Mouse (Mus musculus) small intestine, adult 2 months (tissue): Measurements from ENCODE around the gene 1110017D15Rik. TPM values are rescaled to one million over a fixed set of nuclear protein-coding genes. Genes with fewer than 3 reads are reported as not detected.

Source experiments
- H3K27ac ChIP-seq: fragments of 200-500 bp; 2 replicates; pipeline ENCODE4 v1.5.1; 2012; ENCODE audit warnings: low read depth, low read length, control low read depth, inconsistent platforms; ENCODE audit not compliant: insufficient read depth
- H3K27me3 ChIP-seq: fragments of 200-500 bp; 2 replicates; pipeline ENCODE4 v1.6.1; 2012; ENCODE audit warnings: mild to moderate bottlenecking, moderate library complexity, low read length, inconsistent platforms; ENCODE audit not compliant: control insufficient read depth, insufficient read depth
- H3K36me3 ChIP-seq: fragments of 200-500 bp; 2 replicates; pipeline ENCODE4 v1.6.1; 2012; ENCODE audit warnings: mild to moderate bottlenecking, low read length, control low read depth, inconsistent platforms; ENCODE audit not compliant: control insufficient read depth, insufficient read depth
- H3K4me1 ChIP-seq: fragments of 200-500 bp; 2 replicates; pipeline ENCODE4 v1.6.1; 2012; ENCODE audit warnings: low read length, inconsistent platforms, mixed read lengths; ENCODE audit not compliant: control insufficient read depth, insufficient read depth, insufficient read length
- H3K4me3 ChIP-seq: fragments of 200-500 bp; 2 replicates; pipeline ENCODE4 v1.5.1; 2012; ENCODE audit warnings: low read depth, mild to moderate bottlenecking, control low read depth, inconsistent platforms, low read length, moderate library complexity
- CTCF ChIP-seq: fragments of 200-500 bp; IDR thresholded peaks from 2 replicates; pipeline ENCODE4 v1.5.1; 2012; ENCODE audit warnings: low read depth, mild to moderate bottlenecking, control low read depth, inconsistent platforms, low read length, moderate library complexity, mixed read lengths; ENCODE audit not compliant: insufficient replicate concordance, insufficient read length; ENCODE audit errors: extremely low read depth
- POLR2A ChIP-seq: fragments of 200-500 bp; IDR thresholded peaks from 2 replicates; pipeline ENCODE4 v1.6.1; 2012; ENCODE audit warnings: low read depth, mild to moderate bottlenecking, control low read depth, inconsistent platforms, low read length, moderate library complexity
- WGBS: fragments of 180-500 bp; shearing (Covaris S2); methylation state at CpG from one replicate; pipeline ENCODE4 v1.1.7; 2018; 5-methylcytosine and 5-hydroxymethylcytosine counted together
- polyA plus RNA-seq: library from polyadenylated mRNA; depleted of rRNA; stranded (reverse); fragments of >200 nt; gene quantifications from 2 replicates; pipeline ENCODE4 v1.2.3, GENCODE M21; 2012

Gene 1110017D15Rik
- polyA plus RNA-seq, 1 experiment: 0.37 TPM

DNA sequence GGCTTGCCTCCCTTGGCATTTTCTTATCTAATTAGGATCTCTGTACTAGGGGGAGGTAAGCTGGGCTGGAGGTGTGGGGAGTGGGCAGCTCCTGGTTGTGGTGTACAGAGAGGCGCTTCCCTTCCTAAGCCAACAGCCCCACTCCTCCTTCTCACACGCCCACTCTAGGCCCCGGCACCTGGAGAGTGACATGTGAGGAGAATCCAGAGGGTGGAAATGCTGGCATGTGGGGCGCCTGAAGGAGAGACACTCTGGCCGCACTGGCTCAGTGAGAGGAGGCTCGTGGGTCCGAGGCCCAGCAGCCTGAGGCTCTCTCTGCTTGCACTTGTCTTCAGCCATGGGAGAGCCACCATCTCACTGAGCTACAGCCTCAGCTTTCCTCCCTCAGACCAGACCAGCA is 1.2 kb upstream of the 1110017D15Rik start:
- TF ChIP-seq POLR2A (no peak), CTCF (no peak)
- Histone ChIP-seq H3K27ac (no peak overlapping the region), H3K36me3 (no peaks in the 10 kb centered on the region), H3K4me1 (peaks cover 21% of the 10 kb centered on the region), H3K27me3 (no peaks in the 10 kb centered on the region), H3K4me3 (no peak overlapping the region)
- 86% methylated on average over 7 of the region's 7 CpGs for WGBS

DNA sequence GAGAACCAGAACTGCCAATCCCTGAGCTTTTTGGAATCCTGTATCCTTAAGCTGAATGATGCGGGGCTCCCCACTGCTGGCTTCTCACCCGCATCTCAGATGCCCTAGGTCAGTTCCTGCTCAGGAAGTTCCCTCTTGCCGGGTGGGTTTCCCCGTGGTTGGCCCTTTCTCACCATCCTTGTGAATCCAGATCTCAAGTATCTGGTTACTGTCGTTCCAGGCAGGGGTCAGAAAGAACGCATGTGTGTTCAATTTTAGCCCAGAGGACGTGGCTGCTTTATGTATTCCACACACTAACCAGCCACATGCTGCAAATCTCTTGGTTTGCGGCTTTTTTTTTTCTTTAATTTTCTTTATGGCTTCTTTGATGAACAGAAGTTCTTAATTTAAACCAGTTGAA is 3.4 kb downstream of the 1110017D15Rik start:
- WGBS: 44% methylated on average over 8 of the region's 8 CpGs
- TF ChIP-seq POLR2A (no peak), CTCF (no peak)
- Histone ChIP-seq H3K4me1 (peaks cover 4% of the 10 kb centered on the region; the same call in 1 of the 2 replicates), H3K27ac (no peak overlapping the region), H3K4me3 (no peak overlapping the region), H3K36me3 (no peaks in the 10 kb centered on the region), H3K27me3 (no peaks in the 10 kb centered on the region)

DNA sequence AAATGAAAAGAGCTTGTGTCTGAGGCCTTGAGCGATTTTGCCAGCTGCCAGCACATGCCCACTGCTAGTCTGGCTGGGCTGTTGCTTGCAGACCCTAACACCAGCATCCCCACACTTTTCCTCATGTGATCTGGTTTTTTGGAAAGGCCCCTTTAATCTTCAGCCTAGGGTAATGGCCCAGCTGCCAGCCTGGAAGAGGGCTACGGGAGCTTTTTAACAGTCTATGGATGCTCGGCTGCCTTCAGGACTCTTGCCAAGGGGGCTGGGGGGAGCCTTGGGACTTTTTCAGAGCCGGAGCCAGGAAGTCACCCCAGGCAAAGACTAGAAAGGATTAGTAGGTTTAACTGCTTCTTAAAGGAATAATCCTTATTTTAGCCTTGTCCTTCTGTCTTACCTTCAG is 3.8 kb downstream of the 1110017D15Rik start:
- WGBS: 65% methylated on average over 4 of the region's 4 CpGs

DNA sequence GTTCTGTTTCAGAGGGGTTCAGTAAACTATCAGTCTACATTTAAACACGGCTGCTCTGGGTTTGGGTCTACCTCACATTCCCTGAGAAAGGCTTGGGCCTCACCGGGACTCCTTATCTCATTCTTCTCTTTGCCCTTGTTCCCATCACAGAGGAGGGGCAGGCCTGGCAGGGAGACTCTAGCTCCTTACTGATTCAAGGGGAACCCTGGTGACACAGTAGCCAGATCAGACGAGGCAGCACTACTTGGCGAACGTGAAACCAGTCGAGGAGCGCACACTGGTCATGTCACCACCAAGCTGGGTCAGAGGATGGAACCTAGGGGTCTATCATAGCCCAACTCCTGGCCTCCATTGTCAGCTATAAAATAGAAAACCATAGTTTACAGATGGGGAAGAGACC is 9.1 kb downstream of the 1110017D15Rik start:
- WGBS: 56% methylated on average over 7 of the region's 7 CpGs
- H3K4me1 ChIP-seq: peaks cover 10% of the 10 kb centered on the region; the same call in 1 of the 2 replicates
- TF ChIP-seq POLR2A: no peak
- no peak for TF ChIP-seq CTCF

More for the DNA sequence above, 3.8 kb downstream of the 1110017D15Rik start:
- no peak overlapping the region for H3K4me3 ChIP-seq
- H3K4me1 ChIP-seq: peaks cover under 1% of the 10 kb centered on the region; the same call in 1 of the 2 replicates
- H3K27me3 ChIP-seq: no peaks in the 10 kb centered on the region
- H3K27ac ChIP-seq: no peak overlapping the region
- no peaks in the 10 kb centered on the region for H3K36me3 ChIP-seq
- TF ChIP-seq CTCF (no peak), POLR2A (no peak)

DNA sequence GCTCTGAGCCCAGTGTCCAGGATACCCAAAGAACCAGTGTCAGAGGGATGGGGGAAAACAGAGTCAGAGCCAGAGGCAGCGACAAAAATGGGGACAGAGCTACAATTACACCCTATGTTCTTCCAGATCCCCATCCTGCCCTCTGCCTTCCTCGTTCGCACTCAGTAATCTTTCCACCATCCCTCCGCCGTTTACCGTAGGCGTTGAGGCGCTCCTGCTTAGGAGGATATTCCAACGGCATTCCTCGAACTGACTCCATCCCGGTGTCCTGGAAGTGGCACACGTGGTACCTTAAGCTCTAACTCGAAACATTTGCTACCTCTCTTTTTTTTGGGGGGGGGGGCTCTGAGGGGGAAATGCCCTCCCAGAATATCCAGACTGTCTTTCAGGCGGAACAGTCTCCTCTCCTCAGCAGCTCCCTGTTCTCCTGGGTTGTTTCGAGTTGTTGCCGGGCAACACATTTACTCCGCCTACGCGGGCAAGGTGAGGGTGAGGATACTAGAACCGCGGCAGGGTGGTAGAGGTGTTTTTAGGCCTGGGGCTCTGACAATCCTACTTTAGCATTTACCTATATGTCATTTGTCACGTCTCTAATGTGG is 9.7 kb downstream of the 1110017D15Rik start:
- WGBS: 5% methylated on average over 22 of the region's 22 CpGs

More for the DNA sequence above, 9.1 kb downstream of the 1110017D15Rik start:
- H3K27me3 ChIP-seq: peaks cover 3% of the 10 kb centered on the region
- no peak overlapping the region for H3K4me3 ChIP-seq
- no peak overlapping the region for H3K27ac ChIP-seq
- no peaks in the 10 kb centered on the region for H3K36me3 ChIP-seq

DNA sequence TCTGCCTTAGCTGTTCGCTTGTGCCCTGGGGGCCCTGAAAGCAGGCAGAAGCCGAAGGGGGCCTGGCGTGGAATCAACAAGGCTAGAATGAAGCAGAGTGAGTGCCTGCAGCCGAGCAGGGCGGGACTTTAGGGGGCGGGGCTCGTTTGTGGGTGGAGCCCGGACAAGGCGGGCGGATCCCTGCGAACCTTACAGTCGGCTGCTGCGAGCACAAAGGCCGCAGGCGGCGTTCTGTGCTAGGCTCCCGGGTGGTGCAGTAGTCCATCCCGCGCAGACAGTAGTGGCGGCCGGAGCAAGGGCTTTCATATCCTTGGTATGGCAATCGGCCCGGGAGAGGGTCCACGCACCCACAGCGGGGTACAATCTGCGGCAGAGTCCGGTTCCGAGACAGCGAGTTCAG is 10.2 kb downstream of the 1110017D15Rik start:
- WGBS: under 1% methylated on average over 29 of the region's 29 CpGs
- no peaks in the 10 kb centered on the region for H3K36me3 ChIP-seq
- peak overlapping the region; percentile 67 for H3K4me3 ChIP-seq
- H3K27ac ChIP-seq: no peak overlapping the region
- H3K27me3 ChIP-seq: peaks cover 3% of the 10 kb centered on the region
- peaks cover 10% of the 10 kb centered on the region; the same call in 1 of the 2 replicates for H3K4me1 ChIP-seq
- TF ChIP-seq POLR2A (no peak), CTCF (no peak)

More for the DNA sequence above, 9.7 kb downstream of the 1110017D15Rik start:
- H3K36me3 ChIP-seq: no peaks in the 10 kb centered on the region
- H3K4me3 ChIP-seq: peak overlapping the region; percentile 67
- H3K27ac ChIP-seq: no peak overlapping the region
- peaks cover 3% of the 10 kb centered on the region for H3K27me3 ChIP-seq
- no peak for TF ChIP-seq POLR2A
- no peak for TF ChIP-seq CTCF
- peaks cover 10% of the 10 kb centered on the region; the same call in 1 of the 2 replicates for H3K4me1 ChIP-seq

DNA sequence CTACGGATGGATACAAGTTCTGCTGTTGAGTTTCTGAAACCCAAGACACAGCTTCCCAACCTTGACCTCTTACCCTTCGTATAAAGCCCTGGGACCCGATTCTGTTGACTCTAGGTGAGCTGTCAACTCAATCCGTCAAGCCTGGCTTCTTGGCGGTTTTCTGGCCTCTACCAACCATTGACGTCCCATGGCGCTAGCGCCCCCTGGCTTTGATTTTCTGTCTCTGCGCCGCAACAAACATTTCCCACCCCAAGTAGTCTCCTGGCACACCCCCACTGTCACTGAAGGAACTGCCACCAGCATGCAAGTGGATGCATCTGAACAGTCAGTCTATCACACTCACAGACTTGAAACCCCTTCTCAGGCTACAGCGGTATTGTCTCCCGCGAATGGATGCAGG is 11.0 kb downstream of the 1110017D15Rik start:
- Histone ChIP-seq H3K27me3 (peaks cover 3% of the 10 kb centered on the region), H3K4me1 (peaks cover 10% of the 10 kb centered on the region; the same call in 1 of the 2 replicates), H3K27ac (no peak overlapping the region), H3K4me3 (no peak overlapping the region), H3K36me3 (no peaks in the 10 kb centered on the region)
- WGBS: 11% methylated on average over 13 of the region's 13 CpGs
- TF ChIP-seq POLR2A (no peak), CTCF (peak; percentile 76; the same call in 1 of the 2 replicates)

DNA sequence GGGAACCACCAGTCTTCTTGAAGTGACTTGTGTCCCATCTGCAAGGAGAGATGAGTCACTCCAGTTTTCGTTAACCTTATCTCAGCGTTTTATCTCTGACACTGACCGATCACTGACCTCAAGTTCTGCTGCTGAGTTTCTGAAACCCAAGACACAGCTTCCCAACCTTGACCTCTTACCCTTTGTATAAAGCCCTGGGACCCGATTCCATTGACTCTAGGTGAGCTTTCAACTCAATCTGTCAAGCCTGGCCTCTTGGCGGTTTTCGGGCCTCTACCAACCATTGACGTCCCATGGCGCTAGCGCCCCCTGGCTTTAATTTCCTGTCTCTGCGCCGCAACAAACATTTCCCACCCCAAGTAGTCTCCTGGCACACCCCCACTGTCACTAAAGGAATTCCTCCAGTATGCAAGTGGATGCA is 12.0 kb downstream of the 1110017D15Rik start:
- TF ChIP-seq POLR2A (no peak), CTCF (peak; percentile 47; the same call in 1 of the 2 replicates)
- Histone ChIP-seq H3K27me3 (peaks cover 3% of the 10 kb centered on the region), H3K36me3 (no peaks in the 10 kb centered on the region), H3K27ac (no peak overlapping the region), H3K4me3 (no peak overlapping the region), H3K4me1 (peaks cover 15% of the 10 kb centered on the region; the same call in 1 of the 2 replicates)
- WGBS: 76% methylated on average over 11 of the region's 11 CpGs
